Mouse (Mus musculus): ENCODE measurements at regions not wholly inside any gene's neighbourhood (a gene's known extent, or its start where the extent isn't known, plus 50 kb on each side); places are given as distances from the start of the nearest gene placed in this dataset.

GRCm38 (mm10) chr12:25400326-25400725 is 303.4 kb upstream of the Id2 start:
- no peak overlapping the region for H3K27ac ChIP-seq
- no peaks in the 10 kb centered on the region for H3K4me1 ChIP-seq
- H3K4me2 ChIP-seq (replicated peaks) = no peak overlapping the region
- no peak overlapping the region for H3K4me3 ChIP-seq
- H3K9me3 ChIP-seq = no peaks in the 10 kb centered on the region
- no peaks in the 10 kb centered on the region for H3K36me3 ChIP-seq
- H3K27me3 ChIP-seq = no peaks in the 10 kb centered on the region
- ATAC-seq (ENCODE audit: insufficient number of reproducible peaks, insufficient read depth, low FRiP score, low TSS enrichment) = no peak
- no peak overlapping the region for H3K9ac ChIP-seq
- 87% methylated on average over 5 of the region's 5 CpGs for WGBS

- Histone ChIP-seq H3K27me3 (no peaks in the 10 kb centered on the region), H3K4me1 (no peaks in the 10 kb centered on the region), H3K4me3 (no peak overlapping the region), H3K9ac (no peak overlapping the region), H3K9me3 (no peaks in the 10 kb centered on the region), H3K36me3 (no peaks in the 10 kb centered on the region), H3K27ac (no peak overlapping the region), H3K4me2 (replicated peaks) (no peak overlapping the region)
- WGBS = 72% methylated on average over 3 of the region's 3 CpGs
- ATAC-seq (ENCODE audit: insufficient number of reproducible peaks, insufficient read depth, low FRiP score, low TSS enrichment) = no peak
These were observed 301.8 kb upstream of the Id2 start for GRCm38 (mm10) chr12:25398726-25399125.

- no peaks in the 10 kb centered on the region for H3K27me3 ChIP-seq
- no peaks in the 10 kb centered on the region for H3K4me1 ChIP-seq
- no peaks in the 10 kb centered on the region for H3K36me3 ChIP-seq
- H3K27ac ChIP-seq = no peak overlapping the region
- no peak for ATAC-seq (ENCODE audit: insufficient number of reproducible peaks, insufficient read depth, low FRiP score, low TSS enrichment)
- H3K9ac ChIP-seq = no peak overlapping the region
- no peak overlapping the region for H3K4me2 ChIP-seq (replicated peaks)
- H3K9me3 ChIP-seq = no peaks in the 10 kb centered on the region
- no peak overlapping the region for H3K4me3 ChIP-seq
- WGBS = 84% methylated on average over 3 of the region's 3 CpGs
These were observed 297.4 kb upstream of the Id2 start for GRCm38 (mm10) chr12:25394326-25394725.

GRCm38 (mm10) chr12:25393501-25393900 is 296.6 kb upstream of the Id2 start:
- Histone ChIP-seq H3K4me3 (no peak overlapping the region), H3K27me3 (no peaks in the 10 kb centered on the region), H3K4me2 (replicated peaks) (no peak overlapping the region), H3K4me1 (no peaks in the 10 kb centered on the region), H3K9ac (no peak overlapping the region), H3K27ac (no peak overlapping the region), H3K9me3 (no peaks in the 10 kb centered on the region), H3K36me3 (no peaks in the 10 kb centered on the region)
- ATAC-seq (ENCODE audit: insufficient number of reproducible peaks, insufficient read depth, low FRiP score, low TSS enrichment) = no peak
- 75% methylated on average over 4 of the region's 4 CpGs for WGBS

- no peak overlapping the region for H3K9ac ChIP-seq
- H3K27ac ChIP-seq = no peak overlapping the region
- no peaks in the 10 kb centered on the region for H3K36me3 ChIP-seq
- no peak for ATAC-seq (ENCODE audit: insufficient number of reproducible peaks, insufficient read depth, low FRiP score, low TSS enrichment)
- WGBS = 65% methylated on average over 5 of the region's 5 CpGs
- H3K4me2 ChIP-seq (replicated peaks) = no peak overlapping the region
- no peaks in the 10 kb centered on the region for H3K4me1 ChIP-seq
- H3K27me3 ChIP-seq = no peaks in the 10 kb centered on the region
- no peak overlapping the region for H3K4me3 ChIP-seq
- no peaks in the 10 kb centered on the region for H3K9me3 ChIP-seq
These were observed 292.3 kb upstream of the Id2 start for GRCm38 (mm10) chr12:25389202-25389601.

- ATAC-seq (ENCODE audit: insufficient number of reproducible peaks, insufficient read depth, low FRiP score, low TSS enrichment) = no peak
These were observed 290.9 kb upstream of the Id2 start for GRCm38 (mm10) chr12:25387791-25388280.

GRCm38 (mm10) chr12:25382961-25383360 is 286.0 kb upstream of the Id2 start:
- no peak overlapping the region for H3K27ac ChIP-seq
- H3K36me3 ChIP-seq = no peaks in the 10 kb centered on the region
- H3K4me1 ChIP-seq = no peaks in the 10 kb centered on the region
- H3K27me3 ChIP-seq = no peaks in the 10 kb centered on the region
- WGBS = 70% methylated on average over 6 of the region's 6 CpGs
- no peak overlapping the region for H3K9ac ChIP-seq
- no peak overlapping the region for H3K4me2 ChIP-seq (replicated peaks)
- no peak for ATAC-seq (ENCODE audit: insufficient number of reproducible peaks, insufficient read depth, low FRiP score, low TSS enrichment)
- no peaks in the 10 kb centered on the region for H3K9me3 ChIP-seq
- no peak overlapping the region for H3K4me3 ChIP-seq

More at GRCm38 (mm10) chr12:25387791-25388280, 290.9 kb upstream of the Id2 start:
- no peak overlapping the region for H3K27ac ChIP-seq
- no peak overlapping the region for H3K4me2 ChIP-seq (replicated peaks)
- no peaks in the 10 kb centered on the region for H3K27me3 ChIP-seq
- WGBS = 24% methylated on average over 5 of the region's 5 CpGs
- no peaks in the 10 kb centered on the region for H3K36me3 ChIP-seq
- H3K4me3 ChIP-seq = no peak overlapping the region
- no peaks in the 10 kb centered on the region for H3K4me1 ChIP-seq
- H3K9ac ChIP-seq = no peak overlapping the region
- H3K9me3 ChIP-seq = no peaks in the 10 kb centered on the region

- ATAC-seq (ENCODE audit: insufficient number of reproducible peaks, insufficient read depth, low FRiP score, low TSS enrichment) = no peak
- Histone ChIP-seq H3K36me3 (no peaks in the 10 kb centered on the region), H3K4me2 (replicated peaks) (no peak overlapping the region), H3K9ac (no peak overlapping the region), H3K27me3 (no peaks in the 10 kb centered on the region), H3K9me3 (no peaks in the 10 kb centered on the region), H3K4me1 (no peaks in the 10 kb centered on the region), H3K4me3 (no peak overlapping the region), H3K27ac (no peak overlapping the region)
- 86% methylated on average over 2 of the region's 2 CpGs for WGBS
These were observed 285.5 kb upstream of the Id2 start for GRCm38 (mm10) chr12:25382475-25382874.

GRCm38 (mm10) chr12:25381619-25382018 is 284.7 kb upstream of the Id2 start:
- H3K9me3 ChIP-seq = no peaks in the 10 kb centered on the region
- ATAC-seq (ENCODE audit: insufficient number of reproducible peaks, insufficient read depth, low FRiP score, low TSS enrichment) = no peak
- H3K4me1 ChIP-seq = 0 out of 2 replicates have a peak, but pooled peaks cover under 1% of the 10 kb centered on the region
- no peak overlapping the region for H3K9ac ChIP-seq
- H3K27me3 ChIP-seq = no peaks in the 10 kb centered on the region
- no peak overlapping the region for H3K4me2 ChIP-seq (replicated peaks)
- H3K36me3 ChIP-seq = no peaks in the 10 kb centered on the region
- WGBS = 30% methylated on average over 4 of the region's 4 CpGs
- H3K27ac ChIP-seq = no peak overlapping the region
- H3K4me3 ChIP-seq = no peak overlapping the region

- Histone ChIP-seq H3K4me3 (no peak overlapping the region), H3K27ac (no peak overlapping the region), H3K4me2 (replicated peaks) (no peak overlapping the region), H3K36me3 (no peaks in the 10 kb centered on the region), H3K27me3 (no peaks in the 10 kb centered on the region), H3K4me1 (0 out of 2 replicates have a peak, but pooled peaks cover 3% of the 10 kb centered on the region), H3K9me3 (no peaks in the 10 kb centered on the region), H3K9ac (no peak overlapping the region)
- no peak for ATAC-seq (ENCODE audit: insufficient number of reproducible peaks, insufficient read depth, low FRiP score, low TSS enrichment)
- WGBS = 93% methylated on average over 3 of the region's 3 CpGs
These were observed 283.1 kb upstream of the Id2 start for GRCm38 (mm10) chr12:25379996-25380395.

GRCm38 (mm10) chr12:25379016-25379415 is 282.1 kb upstream of the Id2 start:
- H3K36me3 ChIP-seq = no peaks in the 10 kb centered on the region
- no peak overlapping the region for H3K4me2 ChIP-seq (replicated peaks)
- WGBS = 75% methylated on average over 9 of the region's 9 CpGs
- no peak overlapping the region for H3K27ac ChIP-seq
- H3K4me1 ChIP-seq = 0 out of 2 replicates have a peak, but pooled peaks cover 3% of the 10 kb centered on the region
- no peak overlapping the region for H3K4me3 ChIP-seq
- no peak overlapping the region for H3K9ac ChIP-seq
- H3K9me3 ChIP-seq = no peaks in the 10 kb centered on the region
- H3K27me3 ChIP-seq = no peaks in the 10 kb centered on the region
- ATAC-seq (ENCODE audit: insufficient number of reproducible peaks, insufficient read depth, low FRiP score, low TSS enrichment) = no peak

- no peaks in the 10 kb centered on the region for H3K9me3 ChIP-seq
- no peaks in the 10 kb centered on the region for H3K27me3 ChIP-seq
- H3K36me3 ChIP-seq = no peaks in the 10 kb centered on the region
- no peak overlapping the region for H3K27ac ChIP-seq
- H3K4me2 ChIP-seq (replicated peaks) = no peak overlapping the region
- H3K4me3 ChIP-seq = no peak overlapping the region
- no peak for ATAC-seq (ENCODE audit: insufficient number of reproducible peaks, insufficient read depth, low FRiP score, low TSS enrichment)
- 0 out of 2 replicates have a peak, but pooled peaks cover 3% of the 10 kb centered on the region for H3K4me1 ChIP-seq
- 81% methylated on average over 6 of the region's 6 CpGs for WGBS
- no peak overlapping the region for H3K9ac ChIP-seq
These were observed 281.2 kb upstream of the Id2 start for GRCm38 (mm10) chr12:25378036-25378645.

All from embryonic facial prominence, embryonic 12.5 days (tissue).